In the genomic region with DNA sequence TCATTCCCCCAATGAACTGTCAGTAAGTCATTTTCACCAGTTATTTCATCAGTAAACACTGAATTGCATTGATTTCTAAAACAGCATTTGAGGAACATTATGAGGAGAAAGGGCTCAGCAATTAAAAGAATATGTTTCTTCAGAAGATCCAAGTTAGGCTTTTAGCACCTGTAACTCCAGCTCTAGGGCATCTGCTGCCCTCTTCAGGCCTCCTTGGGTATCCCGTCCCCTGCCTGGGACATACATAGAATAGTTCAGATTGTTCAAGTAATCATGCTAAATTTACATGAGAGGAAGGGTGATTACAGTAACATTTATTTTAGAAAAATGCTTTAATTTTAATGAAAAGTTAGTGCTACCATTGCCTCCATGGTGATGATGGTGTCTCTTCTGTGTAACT, we compare ENCODE assay signal across 9 mouse cellular contexts. TPM values are rescaled to one million over a fixed set of nuclear protein-coding genes. Genes with fewer than 3 reads are reported as not detected.
DNase-seq lines count a peak whose midpoint lies in the region; ATAC-seq and TF ChIP-seq lines count a peak whose summit lies in the region.
"Had no signal": no experiment of that assay in that cellular context is flagged by ENCODE, and none has a peak within 500 bp of the region (broad histone marks: within the 10 kb centered on the region; RNA-seq: fewer than 3 reads in every experiment).

No protein-coding gene starts in this region.

- H3K27ac ChIP-seq in hindbrain, embryonic 10.5 days: no peak overlapping the region
- no peak overlapping the region for H3K27ac ChIP-seq in hindbrain, embryonic 13.5 days
- H3K27ac ChIP-seq in heart, embryonic 16.5 days (ENCODE audit: low read length): no peak overlapping the region
- no peak overlapping the region for H3K27ac ChIP-seq in liver, postnatal 0 days (ENCODE audit: low read depth)
- H3K27ac ChIP-seq in spleen, adult 2 months (ENCODE audit: insufficient read depth, low read length): no peak overlapping the region
- H3K27ac ChIP-seq: neural tube, embryonic 12.5 days had no signal

- peak; percentile 83 for TF ChIP-seq CTCF in liver, postnatal 0 days (IDR thresholded peaks at IDR 0.05; ENCODE audit: low read depth)
- peak; percentile 63; the same call in 1 of the 2 replicates for TF ChIP-seq CTCF in spleen, adult 2 months (IDR thresholded peaks at IDR 0.05; ENCODE audit: extremely low read depth, insufficient read depth, insufficient read length, insufficient replicate concordance)

- H3K9me3 ChIP-seq in hindbrain, embryonic 10.5 days: no peaks in the 10 kb centered on the region
- no peaks in the 10 kb centered on the region for H3K9me3 ChIP-seq in hindbrain, embryonic 13.5 days
- H3K9me3 ChIP-seq in heart, embryonic 16.5 days (replicated peaks; ENCODE audit: control insufficient read depth, low read length): no peaks in the 10 kb centered on the region
- no peaks in the 10 kb centered on the region for H3K9me3 ChIP-seq in liver, postnatal 0 days (ENCODE audit: low read length)
- H3K9me3 ChIP-seq: neural tube, embryonic 12.5 days had no signal

- H3K36me3 ChIP-seq in hindbrain, embryonic 10.5 days: peaks cover 15% of the 10 kb centered on the region
- no peaks in the 10 kb centered on the region for H3K36me3 ChIP-seq in hindbrain, embryonic 13.5 days
- no peaks in the 10 kb centered on the region for H3K36me3 ChIP-seq in heart, embryonic 16.5 days (ENCODE audit: control insufficient read depth, insufficient read depth)
- H3K36me3 ChIP-seq in liver, postnatal 0 days (replicated peaks; ENCODE audit: insufficient read depth, low read length): 0 out of 2 replicates have a peak, but pooled peaks cover 3% of the 10 kb centered on the region
- H3K36me3 ChIP-seq in spleen, adult 2 months (ENCODE audit: control insufficient read depth, insufficient read depth, low read length): peaks cover 3% of the 10 kb centered on the region; the same call in 1 of the 2 replicates

- ATAC-seq in hindbrain, embryonic 13.5 days (ENCODE audit: low FRiP score): no peak
- peak; percentile 71 for ATAC-seq in CD4-positive, CD25-positive, alpha-beta regulatory T cell, adult 4 months
- 0 out of 2 replicates have a peak, but pooled peaks have one; percentile 41 for ATAC-seq in heart, embryonic 16.5 days (replicated peaks; ENCODE audit: extremely low read depth, insufficient read depth, low FRiP score)
- 0 out of 2 replicates have a peak, but pooled peaks have one; percentile 56 for ATAC-seq in liver, postnatal 0 days

- no peaks in the 10 kb centered on the region for H3K4me1 ChIP-seq in hindbrain, embryonic 10.5 days (replicated peaks)
- H3K4me1 ChIP-seq in hindbrain, embryonic 13.5 days (replicated peaks): no peaks in the 10 kb centered on the region
- H3K4me1 ChIP-seq in heart, embryonic 16.5 days (ENCODE audit: control insufficient read depth, insufficient read depth, low read length): no peaks in the 10 kb centered on the region
- H3K4me1 ChIP-seq in liver, postnatal 0 days (ENCODE audit: insufficient read depth): no peaks in the 10 kb centered on the region
- H3K4me1 ChIP-seq in spleen, adult 2 months (ENCODE audit: control insufficient read depth, insufficient read depth, insufficient read length): no peaks in the 10 kb centered on the region
- H3K4me1 ChIP-seq: neural tube, embryonic 12.5 days had no signal

- WGBS in hindbrain, embryonic 10.5 days: 75% methylated on average over 1 of the region's 1 CpGs
- 73% methylated on average over 1 of the region's 1 CpGs for WGBS in hindbrain, embryonic 13.5 days
- WGBS in heart, embryonic 16.5 days: 63% methylated on average over 1 of the region's 1 CpGs
- 66% methylated on average over 1 of the region's 1 CpGs for WGBS in liver, postnatal 0 days (ENCODE audit: insufficient replicate concordance)
- WGBS in spleen, adult 2 months: 74% methylated on average over 1 of the region's 1 CpGs

- no peaks in the 10 kb centered on the region for H3K27me3 ChIP-seq in hindbrain, embryonic 10.5 days (ENCODE audit: insufficient read depth, poor library complexity, severe bottlenecking)
- H3K27me3 ChIP-seq in hindbrain, embryonic 13.5 days: no peaks in the 10 kb centered on the region
- no peaks in the 10 kb centered on the region for H3K27me3 ChIP-seq in heart, embryonic 16.5 days (ENCODE audit: control insufficient read depth, insufficient read depth, low read length)
- no peaks in the 10 kb centered on the region for H3K27me3 ChIP-seq in liver, postnatal 0 days (ENCODE audit: insufficient read depth, low read length)
- H3K27me3 ChIP-seq in spleen, adult 2 months (ENCODE audit: control insufficient read depth, insufficient read depth, low read length): no peaks in the 10 kb centered on the region
- H3K27me3 ChIP-seq: neural tube, embryonic 12.5 days had no signal

- H3K4me2 ChIP-seq in hindbrain, embryonic 13.5 days: no peak overlapping the region
- no peak overlapping the region for H3K4me2 ChIP-seq in heart, embryonic 16.5 days (ENCODE audit: low read depth, low read length)
- H3K4me2 ChIP-seq in liver, postnatal 0 days (ENCODE audit: low read depth, low read length): no peak overlapping the region
- H3K4me2 ChIP-seq: neural tube, embryonic 12.5 days had no signal

- H3K4me3 ChIP-seq in hindbrain, embryonic 10.5 days: no peak overlapping the region
- no peak overlapping the region for H3K4me3 ChIP-seq in hindbrain, embryonic 13.5 days
- no peak overlapping the region for H3K4me3 ChIP-seq in heart, embryonic 16.5 days (ENCODE audit: low read length)
- H3K4me3 ChIP-seq in liver, postnatal 0 days (ENCODE audit: low read depth, low read length): no peak overlapping the region
- H3K4me3 ChIP-seq in spleen, adult 2 months (ENCODE audit: extremely low read depth, insufficient read depth, insufficient read length): no peak overlapping the region
- H3K4me3 ChIP-seq: neural tube, embryonic 12.5 days had no signal

- no peak overlapping the region for H3K9ac ChIP-seq in hindbrain, embryonic 13.5 days
- no peak overlapping the region for H3K9ac ChIP-seq in heart, embryonic 16.5 days (ENCODE audit: low read length)
- H3K9ac ChIP-seq in liver, postnatal 0 days (replicated peaks): no peak overlapping the region
- H3K9ac ChIP-seq: neural tube, embryonic 12.5 days had no signal

- TF ChIP-seq EP300 in liver, postnatal 0 days (IDR thresholded peaks at IDR 0.05; ENCODE audit: low read depth): no peak

- no peak for TF ChIP-seq POLR2A in spleen, adult 2 months (IDR thresholded peaks at IDR 0.05; ENCODE audit: low read depth, low read length)

- DNase-seq in hindbrain, embryonic 10.5 days (ENCODE audit: low spot score): peak; percentile 23
- peak; percentile 54 to 74 for DNase-seq in adrenal gland, postnatal 36 days
- DNase-seq in liver, postnatal 0 days: peak; percentile 63
- peak; percentile 17 to 47 for DNase-seq in spleen, adult 2 months (ENCODE audit: low read depth in 1 of 2, low spot score in 2 of 2)
- DNase-seq in frontal cortex, postnatal 14 days (ENCODE audit: low spot score in 2 of 2): no peak

RNA-seq across cellular contexts. Expression of a gene that starts 28.0 kb away (rescaled TPM):
- 22.5 and 25.8 TPM in 2 replicates for polyA plus RNA-seq in hindbrain, embryonic 10.5 days (2016; fragmentation: Nextera tagmentation; extraction: Ambion mirVana)
- polyA plus RNA-seq in hindbrain, embryonic 13.5 days (2015; fragmentation: Nextera tagmentation; extraction: Ambion mirVana): 20.8 and 22.1 TPM in 2 replicates
- 10 to 100 TPM; 22.5 to 29.4 TPM for polyA plus RNA-seq in CD4-positive, CD25-positive, alpha-beta regulatory T cell, adult 4 months (2017; shearing (Covaris generic))
- 10 to 100 TPM; 58.9 to 81.1 TPM for total RNA-seq in adrenal gland, postnatal 36 days (2021)
- 10.1 and 11.4 TPM in 2 replicates for polyA plus RNA-seq in heart, embryonic 16.5 days (2015; fragmentation: Nextera tagmentation; extraction: Ambion mirVana)
- 7.4 and 7.8 TPM in 2 replicates for polyA plus RNA-seq in liver, postnatal 0 days (2015; fragmentation: Nextera tagmentation; extraction: Ambion mirVana)
- polyA plus RNA-seq in spleen, adult 2 months (2012; rRNA removed): 4.3 TPM in 2 replicates

Comparison
In these comparisons a context has a peak if more than half of its experiments do, and no peak if none do; other contexts are left out.
1. DNase-seq: peak in hindbrain, embryonic 10.5 days (single experiment), adrenal gland, postnatal 36 days (2 of 2), liver, postnatal 0 days (single experiment) and spleen, adult 2 months (2 of 2); none in frontal cortex, postnatal 14 days (0 of 2).